Mouse (Mus musculus) heart, embryonic 14.5 days (tissue): ENCODE data around the gene Mrpl19. TPM values are rescaled to one million over a fixed set of nuclear protein-coding genes. Genes with fewer than 3 reads are reported as not detected.

Experiments
- ATAC-seq: fragments of 200-750 bp; cut with Nextera tagmentation; 2 replicates; pipeline ENCODE4 v1.8.0; 2017; ENCODE audit warnings: low read depth, moderate TSS enrichment; ENCODE audit not compliant: insufficient number of reproducible peaks, insufficient read depth, low FRiP score
- H3K27ac ChIP-seq, 2 experiments: fragments of 200-500 bp in 1 of 2; fragments of 300-500 bp in 1 of 2; sonication (generic) in 1 of 2; replicated peaks in 1 of 2; 2 replicates each; pipeline ENCODE4 v1.5.1; 2012 to 2014; ENCODE audit warnings: low read depth in 2 of 2, low read length in 2 of 2, control low read depth in 1 of 2, mild to moderate bottlenecking in 1 of 2, mixed read lengths in 1 of 2; ENCODE audit not compliant: control insufficient read depth in 1 of 2, insufficient read depth in 1 of 2
- H3K27me3 ChIP-seq: fragments of 300-500 bp; sonication (generic); 2 replicates; pipeline ENCODE4 v1.6.1; 2014; ENCODE audit warnings: mild to moderate bottlenecking, low read length, control low read depth; ENCODE audit not compliant: control insufficient read depth, insufficient read depth
- H3K36me3 ChIP-seq: fragments of 300-500 bp; sonication (generic); 2 replicates; pipeline ENCODE4 v1.6.1; 2014; ENCODE audit warnings: mild to moderate bottlenecking, control low read depth, low read length, mixed read lengths; ENCODE audit not compliant: control insufficient read depth, insufficient read depth
- H3K4me1 ChIP-seq, 2 experiments: fragments of 200-500 bp in 1 of 2; fragments of 300-500 bp in 1 of 2; sonication (generic) in 1 of 2; 2 replicates each; pipeline ENCODE4 v1.6.1; 2012 to 2014; ENCODE audit warnings: low read length in 2 of 2, control low read depth in 1 of 2, mixed read lengths in 1 of 2; ENCODE audit not compliant: control insufficient read depth in 2 of 2, insufficient read depth in 2 of 2
- H3K4me2 ChIP-seq: fragments of 300-500 bp; sonication (generic); 2 replicates; pipeline ENCODE4 v1.6.1; 2014; ENCODE audit warnings: mild to moderate bottlenecking, low read length
- H3K4me3 ChIP-seq, 2 experiments: fragments of 200-500 bp in 1 of 2; fragments of 300-500 bp in 1 of 2; sonication (generic) in 1 of 2; 2 replicates each; pipeline ENCODE4 v1.5.1; 2012 to 2014; ENCODE audit warnings: low read length in 2 of 2, mild to moderate bottlenecking in 2 of 2, control low read depth in 1 of 2, low read depth in 1 of 2, moderate library complexity in 1 of 2; ENCODE audit not compliant: control insufficient read depth in 1 of 2, insufficient read depth in 1 of 2
- H3K9ac ChIP-seq: fragments of 300-500 bp; sonication (generic); 2 replicates; pipeline ENCODE4 v1.6.1; 2014; ENCODE audit warnings: mild to moderate bottlenecking, low read length
- H3K9me3 ChIP-seq: fragments of 300-500 bp; sonication (generic); 2 replicates; pipeline ENCODE4 v1.6.1; 2016; ENCODE audit warnings: low read length, control low read depth; ENCODE audit not compliant: control insufficient read depth
- WGBS: fragments of 180-500 bp; shearing (Covaris S2); extraction: QIAGEN DNeasy Blood & Tissue Kit; methylation state at CpG from one replicate; pipeline ENCODE4 v1.1.7; 2014; 5-methylcytosine and 5-hydroxymethylcytosine counted together
- polyA plus RNA-seq: library from polyadenylated mRNA; unstranded; fragments of >200 nt; fragmentation: Nextera tagmentation; extraction: Ambion mirVana; gene quantifications from 2 replicates; pipeline ENCODE4 v1.2.1, GENCODE M21; 2014

Gene Mrpl19
- polyA plus RNA-seq, 1 experiment from 2014 or later: 47.0 TPM

- WGBS: 86% methylated on average over 8 of the region's 8 CpGs
- Histone ChIP-seq H3K9me3 (0 out of 2 replicates have a peak, but pooled peaks cover 4% of the 10 kb centered on the region), H3K27me3 (no peaks in the 10 kb centered on the region), H3K27ac (no peak overlapping the region), H3K9ac (no peak overlapping the region), H3K4me3 (no peak overlapping the region), H3K4me2 (no peak overlapping the region), H3K4me1 (peaks cover 0 to 8% of the 10 kb centered on the region in 2 experiments; a peak in 1 of 4 replicates), H3K36me3 (no peaks in the 10 kb centered on the region)
- ATAC-seq: no peak
Measured at GRCm38 (mm10) chr6:81986171-81986570, 20.4 kb upstream of the Mrpl19 start.

GRCm38 (mm10) chr6:81979286-81979685, 13.5 kb upstream of the Mrpl19 start:
- Histone ChIP-seq H3K4me3 (no peak overlapping the region), H3K9ac (no peak overlapping the region), H3K4me2 (no peak overlapping the region), H3K27me3 (no peaks in the 10 kb centered on the region), H3K27ac (no peak overlapping the region), H3K36me3 (no peaks in the 10 kb centered on the region), H3K9me3 (0 out of 2 replicates have a peak, but pooled peaks cover 4% of the 10 kb centered on the region), H3K4me1 (no peaks in the 10 kb centered on the region)
- ATAC-seq: no peak
- WGBS: 79% methylated on average over 4 of the region's 4 CpGs

GRCm38 (mm10) chr6:81975971-81976621, 10.3 kb upstream of the Mrpl19 start:
- H3K27ac ChIP-seq: no peak overlapping the region
- H3K36me3 ChIP-seq: no peaks in the 10 kb centered on the region
- no peaks in the 10 kb centered on the region for H3K9me3 ChIP-seq
- H3K4me2 ChIP-seq: no peak overlapping the region
- H3K4me1 ChIP-seq: no peaks in the 10 kb centered on the region
- WGBS: 36% methylated on average over 7 of the region's 7 CpGs
- H3K27me3 ChIP-seq: no peaks in the 10 kb centered on the region
- ATAC-seq: no peak
- H3K4me3 ChIP-seq: no peak overlapping the region
- H3K9ac ChIP-seq: no peak overlapping the region

- 71% methylated on average over 8 of the region's 8 CpGs for WGBS
- Histone ChIP-seq H3K4me3 (no peak overlapping the region), H3K27ac (no peak overlapping the region), H3K36me3 (no peaks in the 10 kb centered on the region), H3K4me2 (no peak overlapping the region), H3K9me3 (no peaks in the 10 kb centered on the region), H3K4me1 (no peaks in the 10 kb centered on the region), H3K9ac (no peak overlapping the region), H3K27me3 (no peaks in the 10 kb centered on the region)
- ATAC-seq: no peak
Measured at GRCm38 (mm10) chr6:81972595-81972994, 6.8 kb upstream of the Mrpl19 start.

- WGBS: 70% methylated on average over 7 of the region's 7 CpGs
- H3K9me3 ChIP-seq: no peaks in the 10 kb centered on the region
Measured at GRCm38 (mm10) chr6:81971196-81971595, 5.4 kb upstream of the Mrpl19 start.

GRCm38 (mm10) chr6:81966068-81966544, 348 bp upstream of the Mrpl19 start:
- H3K4me2 ChIP-seq: peak overlapping the region; percentile 68
- WGBS: 38% methylated on average over 2 of the region's 2 CpGs
- no peaks in the 10 kb centered on the region for H3K27me3 ChIP-seq
- no peak overlapping the region for H3K27ac ChIP-seq
- no peak overlapping the region for H3K9ac ChIP-seq
- H3K4me3 ChIP-seq: peak overlapping the region in 1 of 2 experiments; percentile 78; a peak in 2 of 4 replicates
- H3K9me3 ChIP-seq: no peaks in the 10 kb centered on the region
- ATAC-seq: no peak
- peaks cover 3 to 10% of the 10 kb centered on the region in 2 experiments; a peak in 3 of 4 replicates for H3K4me1 ChIP-seq
- H3K36me3 ChIP-seq: peaks cover 29% of the 10 kb centered on the region

More at GRCm38 (mm10) chr6:81971196-81971595, 5.4 kb upstream of the Mrpl19 start:
- Histone ChIP-seq H3K4me3 (no peak overlapping the region), H3K27me3 (no peaks in the 10 kb centered on the region), H3K4me2 (no peak overlapping the region), H3K27ac (no peak overlapping the region), H3K4me1 (no peaks in the 10 kb centered on the region), H3K36me3 (no peaks in the 10 kb centered on the region), H3K9ac (no peak overlapping the region)
- no peak for ATAC-seq

GRCm38 (mm10) chr6:81960284-81960683, 5.5 kb downstream of the Mrpl19 start:
- Histone ChIP-seq H3K4me2 (no peak overlapping the region), H3K27ac (no peak overlapping the region)
- no peak for ATAC-seq

More at GRCm38 (mm10) chr6:81960284-81960683, 5.5 kb downstream of the Mrpl19 start:
- 84% methylated on average over 1 of the region's 1 CpGs for WGBS
- Histone ChIP-seq H3K4me3 (no peak overlapping the region), H3K27me3 (no peaks in the 10 kb centered on the region), H3K9me3 (peaks cover 5% of the 10 kb centered on the region; the same call in 1 of the 2 replicates), H3K4me1 (peaks cover 3 to 10% of the 10 kb centered on the region in 2 experiments; a peak in 3 of 4 replicates), H3K9ac (no peak overlapping the region), H3K36me3 (peaks cover 88% of the 10 kb centered on the region)
